ENCODE assay signal across 15 mouse cellular contexts in genomic region chr8:116508721-116509120, GRCm38 (mm10). TPM values are rescaled to one million over a fixed set of nuclear protein-coding genes. Genes with fewer than 3 reads are reported as not detected.
DNase-seq lines count a peak whose midpoint lies in the region; ATAC-seq and TF ChIP-seq lines count a peak whose summit lies in the region.
"Had no signal": no experiment of that assay in that cellular context is flagged by ENCODE, and none has a peak within 500 bp of the region (broad histone marks: within the 10 kb centered on the region; RNA-seq: fewer than 3 reads in every experiment).

No protein-coding gene starts in this region.

- no peaks in the 10 kb centered on the region for H3K27me3 ChIP-seq in liver, postnatal 0 days (ENCODE audit: insufficient read depth, low read length)
- no peaks in the 10 kb centered on the region for H3K27me3 ChIP-seq in liver, embryonic 11.5 days (replicated peaks; ENCODE audit: control insufficient read depth, insufficient read depth, low read length)
- H3K27me3 ChIP-seq: embryonic facial prominence, embryonic 12.5 days; intestine, embryonic 15.5 days; liver, embryonic 12.5 days had no signal

- no peak overlapping the region for H3K9ac ChIP-seq in liver, postnatal 0 days (replicated peaks)
- no peak overlapping the region for H3K9ac ChIP-seq in liver, embryonic 11.5 days (ENCODE audit: low read depth, low read length)
- H3K9ac ChIP-seq: embryonic facial prominence, embryonic 12.5 days; intestine, embryonic 15.5 days; liver, embryonic 12.5 days had no signal

- 62% methylated on average over 5 of the region's 5 CpGs for WGBS in liver, postnatal 0 days (ENCODE audit: insufficient replicate concordance)
- 66% methylated on average over 5 of the region's 5 CpGs for WGBS in liver, embryonic 11.5 days

- TF ChIP-seq CTCF in liver, postnatal 0 days (IDR thresholded peaks at IDR 0.05; ENCODE audit: low read depth): no peak

- H3K36me3 ChIP-seq in liver, postnatal 0 days (replicated peaks; ENCODE audit: insufficient read depth, low read length): no peaks in the 10 kb centered on the region
- H3K36me3 ChIP-seq in liver, embryonic 11.5 days (ENCODE audit: control insufficient read depth, insufficient read depth, low read length): no peaks in the 10 kb centered on the region
- H3K36me3 ChIP-seq: embryonic facial prominence, embryonic 12.5 days; intestine, embryonic 15.5 days; liver, embryonic 12.5 days had no signal

- H3K27ac ChIP-seq in liver, postnatal 0 days (ENCODE audit: low read depth): no peak overlapping the region
- H3K27ac ChIP-seq in liver, embryonic 11.5 days (ENCODE audit: low read depth, low read length): no peak overlapping the region
- H3K27ac ChIP-seq: embryonic facial prominence, embryonic 12.5 days; intestine, embryonic 15.5 days; layer of hippocampus, adult 2 months; liver, embryonic 12.5 days had no signal

- ATAC-seq in liver, postnatal 0 days: no peak
- ATAC-seq in liver, embryonic 11.5 days (replicated peaks; ENCODE audit: low FRiP score): no peak
- ATAC-seq: intestine, embryonic 15.5 days; liver, embryonic 12.5 days had no signal

- peak; percentile 21 for DNase-seq in liver, postnatal 0 days
- DNase-seq in liver, embryonic 11.5 days (ENCODE audit: low spot score): no peak
- peak; percentile 53 to 64 for DNase-seq in cerebellum, postnatal 25 days
- peak; percentile 53 to 75 for DNase-seq in heart, postnatal 14 days
- peak; percentile 14 for DNase-seq in ovary, postnatal 36 days (ENCODE audit: low spot score)
- no peak for DNase-seq in left cerebral cortex, postnatal 25 days (ENCODE audit: low spot score in 2 of 2)
- no peak for DNase-seq in urinary bladder, postnatal 25 days (ENCODE audit: low spot score)
- no peak for DNase-seq in left cerebral cortex, postnatal 10 days (ENCODE audit: extremely low spot score in 1 of 2, low spot score in 2 of 2)
- DNase-seq: right cerebral cortex, postnatal 25 days; thymus, adult 2 months had no signal

- H3K4me2 ChIP-seq in liver, postnatal 0 days (ENCODE audit: low read depth, low read length): no peak overlapping the region
- no peak overlapping the region for H3K4me2 ChIP-seq in liver, embryonic 11.5 days
- H3K4me2 ChIP-seq: embryonic facial prominence, embryonic 12.5 days; intestine, embryonic 15.5 days; liver, embryonic 12.5 days had no signal

- H3K4me1 ChIP-seq in liver, postnatal 0 days (ENCODE audit: insufficient read depth): peaks cover 10% of the 10 kb centered on the region
- H3K4me1 ChIP-seq in liver, embryonic 11.5 days (replicated peaks; ENCODE audit: control insufficient read depth, insufficient read depth, low read length): no peaks in the 10 kb centered on the region
- H3K4me1 ChIP-seq: liver, embryonic 12.5 days had no signal

- no peaks in the 10 kb centered on the region for H3K9me3 ChIP-seq in liver, postnatal 0 days (ENCODE audit: low read length)
- no peaks in the 10 kb centered on the region for H3K9me3 ChIP-seq in liver, embryonic 11.5 days (ENCODE audit: control insufficient read depth, low read length)
- H3K9me3 ChIP-seq: embryonic facial prominence, embryonic 12.5 days; intestine, embryonic 15.5 days; liver, embryonic 12.5 days had no signal

- intact Hi-C loops in heart, postnatal 14 days (cut with DNase I): loop anchor here (10.0 kb wide), 1 partner anchor 226 kb away; the partner anchor contains the start of gene Cdyl2
- intact Hi-C loops in left cerebral cortex, postnatal 25 days (cut with DNase I): no loop called here
- intact Hi-C loops in left cerebral cortex, postnatal 10 days (cut with DNase I): loop anchor here (10.0 kb wide), 1 partner anchor 226 kb away; the partner anchor contains the start of gene Cdyl2

- no peak for TF ChIP-seq EP300 in liver, postnatal 0 days (IDR thresholded peaks at IDR 0.05; ENCODE audit: low read depth)

- H3K4me3 ChIP-seq in liver, postnatal 0 days (ENCODE audit: low read depth, low read length): no peak overlapping the region
- no peak overlapping the region for H3K4me3 ChIP-seq in liver, embryonic 11.5 days (ENCODE audit: low read depth, low read length)
- H3K4me3 ChIP-seq: embryonic facial prominence, embryonic 12.5 days; intestine, embryonic 15.5 days; layer of hippocampus, adult 2 months; liver, embryonic 12.5 days had no signal

RNA-seq across cellular contexts. Expression of gene Dynlrb2, which starts 3.9 kb away (rescaled TPM):
- polyA plus RNA-seq in liver, postnatal 0 days (2015; fragmentation: Nextera tagmentation; extraction: Ambion mirVana): not detected in 2 replicates
- polyA plus RNA-seq in liver, embryonic 11.5 days (2014; fragmentation: Nextera tagmentation; extraction: Ambion mirVana): not detected in 2 replicates
- total RNA-seq in heart, postnatal 14 days (2021): not detected
- 1 to 10 TPM; 1.9 to 2.4 TPM for total RNA-seq in left cerebral cortex, postnatal 25 days (2021)
- total RNA-seq in left cerebral cortex, postnatal 10 days (2021): 1 to 10 TPM; 1.0 to 1.5 TPM
- total RNA-seq: granulocyte monocyte progenitor cell, adult 5-6 weeks had no signal
- polyA plus RNA-seq: intestine, embryonic 15.5 days; liver, embryonic 12.5 days had no signal

Comparison
In these comparisons a context has a peak if more than half of its experiments do, and no peak if none do; other contexts are left out.
1. DNase-seq: peak in liver, postnatal 0 days (single experiment), cerebellum, postnatal 25 days (2 of 2), heart, postnatal 14 days (2 of 2) and ovary, postnatal 36 days (single experiment); none in liver, embryonic 11.5 days (single experiment), left cerebral cortex, postnatal 25 days (0 of 2), urinary bladder, postnatal 25 days (single experiment) and left cerebral cortex, postnatal 10 days (0 of 2).